Mouse (Mus musculus): ENCODE data around the gene Gpr19. TPM values are rescaled to one million over a fixed set of nuclear protein-coding genes. Genes with fewer than 3 reads are reported as not detected.

Gene Gpr19
- 1 to 10 TPM; 2.6 to 5.8 (median 3.9) TPM for total RNA-seq (2022)

GRCm38 (mm10) chr6:134898095-134898965 lies at the start of gene Gpr19:
Gene Gpr19 (minus strand): TSS chr6:134898578.
- peak; percentile 92 for DNase-seq (ENCODE audit: low spot score)

GRCm38 (mm10) chr6:134947311-134948087 lies 49.1 kb upstream of the Gpr19 start:
- DNase-seq (ENCODE audit: low spot score): peak; percentile 77

- DNase-seq (ENCODE audit: low spot score): no peak
These were observed 48.5 kb upstream of the Gpr19 start for GRCm38 (mm10) chr6:134946858-134947257.

GRCm38 (mm10) chr6:134946054-134946453 lies 47.7 kb upstream of the Gpr19 start:
- DNase-seq (ENCODE audit: low spot score): no peak

- no peak for DNase-seq (ENCODE audit: low spot score)
These were observed 45.5 kb upstream of the Gpr19 start for GRCm38 (mm10) chr6:134943759-134944407.

GRCm38 (mm10) chr6:134939781-134940180 lies 41.4 kb upstream of the Gpr19 start:
- no peak for DNase-seq (ENCODE audit: low spot score)

- no peak for DNase-seq (ENCODE audit: low spot score)
These were observed 35.9 kb upstream of the Gpr19 start for GRCm38 (mm10) chr6:134934305-134934704.

GRCm38 (mm10) chr6:134933207-134933558 lies 34.8 kb upstream of the Gpr19 start:
- DNase-seq (ENCODE audit: low spot score): no peak

GRCm38 (mm10) chr6:134932486-134933206 lies 34.3 kb upstream of the Gpr19 start:
- DNase-seq (ENCODE audit: low spot score): no peak

- DNase-seq (ENCODE audit: low spot score): no peak
These were observed 32.8 kb upstream of the Gpr19 start for GRCm38 (mm10) chr6:134931146-134931545.

GRCm38 (mm10) chr6:134930383-134930782 lies 32.0 kb upstream of the Gpr19 start:
- DNase-seq (ENCODE audit: low spot score): no peak

- no peak for DNase-seq (ENCODE audit: low spot score)
These were observed 31.5 kb upstream of the Gpr19 start for GRCm38 (mm10) chr6:134929926-134930325.

GRCm38 (mm10) chr6:134928889-134929310 lies 30.5 kb upstream of the Gpr19 start:
- DNase-seq (ENCODE audit: low spot score): peak; percentile 31

- DNase-seq (ENCODE audit: low spot score): peak; percentile 84
These were observed 29.9 kb upstream of the Gpr19 start for GRCm38 (mm10) chr6:134928096-134928888.

- DNase-seq (ENCODE audit: low spot score): no peak
These were observed 29.3 kb upstream of the Gpr19 start for GRCm38 (mm10) chr6:134927595-134928095.

- DNase-seq (ENCODE audit: low spot score): peak; percentile 60
These were observed 28.6 kb upstream of the Gpr19 start for GRCm38 (mm10) chr6:134926803-134927594.

GRCm38 (mm10) chr6:134926338-134926705 lies 27.9 kb upstream of the Gpr19 start:
- no peak for DNase-seq (ENCODE audit: low spot score)

- no peak for DNase-seq (ENCODE audit: low spot score)
These were observed 27.4 kb upstream of the Gpr19 start for GRCm38 (mm10) chr6:134925673-134926337.

- DNase-seq (ENCODE audit: low spot score): no peak
These were observed 25.9 kb upstream of the Gpr19 start for GRCm38 (mm10) chr6:134924262-134924661.
